Mouse (Mus musculus) G1E (cell line): ENCODE results near the gene Kremen2.

Source experiments
- CTCF ChIP-seq: IDR thresholded peaks from 2 replicates; pipeline ENCODE4 v1.5.1; 2012; ENCODE audit warnings: low read depth, low read length, inconsistent platforms, mixed read lengths
- GATA1 ChIP-seq: IDR thresholded peaks from 2 replicates; pipeline ENCODE4 v1.6.1; 2012; ENCODE audit warnings: borderline replicate concordance, low read length, inconsistent platforms, mixed read lengths
- GATA2 ChIP-seq: IDR thresholded peaks from 2 replicates; pipeline ENCODE4 v1.6.1; 2012; ENCODE audit warnings: low read depth, low read length, inconsistent platforms, borderline replicate concordance
- POLR2AphosphoS5 ChIP-seq: IDR thresholded peaks from 2 replicates; pipeline ENCODE4 v1.6.1; 2012; ENCODE audit warnings: low read depth, low read length, inconsistent platforms; ENCODE audit not compliant: insufficient replicate concordance
- TAL1 ChIP-seq: conservative IDR thresholded peaks from 2 replicates; pipeline ENCODE4 v1.6.1; 2012; ENCODE audit warnings: low read depth, low read length, inconsistent platforms, mixed read lengths

DNA sequence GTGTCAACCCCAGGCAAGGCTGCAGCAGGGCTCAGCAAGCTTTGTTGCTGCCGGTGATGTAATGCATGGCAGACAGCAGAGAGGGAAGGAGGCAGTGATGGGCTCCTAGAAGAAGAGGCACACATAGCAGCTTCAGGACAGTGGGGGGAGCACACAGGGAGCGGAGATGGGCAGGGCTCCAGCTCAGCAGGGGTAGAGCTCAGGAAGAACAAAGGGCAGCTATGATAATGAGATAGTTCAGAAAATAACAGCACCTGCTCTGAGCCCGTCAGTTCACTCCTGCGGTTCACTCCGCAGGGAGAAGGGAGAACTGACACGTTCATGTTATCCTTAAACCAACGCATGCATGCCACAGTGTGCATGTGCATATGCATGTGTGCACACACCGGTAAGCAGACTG, 13.2 kb upstream of the Kremen2 start:
- no peak for TF ChIP-seq CTCF
- TF ChIP-seq TAL1 = no peak
- no peak for TF ChIP-seq POLR2AphosphoS5
- TF ChIP-seq GATA1 = no peak
- TF ChIP-seq GATA2 = no peak
